9 mouse cellular contexts compared by ENCODE assay signal in genomic region chr5:139796900-139797299, GRCm38 (mm10). TPM values are rescaled to one million over a fixed set of nuclear protein-coding genes. Genes with fewer than 3 reads are reported as not detected.
DNase-seq lines count a peak whose midpoint lies in the region; ATAC-seq lines count a peak whose summit lies in the region.
"Had no signal": no experiment of that assay in that cellular context is flagged by ENCODE, and none has a peak within 500 bp of the region (broad histone marks: within the 10 kb centered on the region; RNA-seq: fewer than 3 reads in every experiment).

No protein-coding gene starts in this region.

- DNase-seq in 3T3-L1 (ENCODE audit: low read depth, low spot score), result peak; percentile 100
- DNase-seq in adrenal gland, postnatal 4 days (ENCODE audit: low spot score in 2 of 2), result peak; percentile 47 to 69
- DNase-seq in gastrocnemius, adult 18-20 months (ENCODE audit: low spot score), result peak; percentile 96
- DNase-seq in hindbrain, embryonic 14.5 days (ENCODE audit: low spot score), result peak; percentile 44
- DNase-seq in left cerebral cortex, postnatal 25 days (ENCODE audit: low spot score in 2 of 2), result peak; percentile 49 to 82
- no peak for DNase-seq in midbrain, embryonic 11.5 days (ENCODE audit: low spot score, missing footprints)
- peak; percentile 49 for DNase-seq in telencephalon, adult 2 months (ENCODE audit: low read depth, low spot score)

- H3K4me2 ChIP-seq in hindbrain, embryonic 14.5 days (replicated peaks), result peak overlapping the region; percentile 72
- H3K4me2 ChIP-seq in midbrain, embryonic 11.5 days, result peak overlapping the region; percentile 47

- ATAC-seq in hindbrain, embryonic 14.5 days (ENCODE audit: low FRiP score), result peak; percentile 5; the same call in 1 of the 2 replicates
- peak; percentile 22 for ATAC-seq in midbrain, embryonic 11.5 days (ENCODE audit: low FRiP score)
- ATAC-seq in megakaryocyte progenitor cell, adult 5-6 weeks (replicated peaks; ENCODE audit: poor library complexity), result no peak

- H3K27me3 ChIP-seq in hindbrain, embryonic 14.5 days (ENCODE audit: control insufficient read depth, insufficient read depth, low read length), result no peaks in the 10 kb centered on the region; the same call in 1 of the 2 replicates
- no peaks in the 10 kb centered on the region for H3K27me3 ChIP-seq in midbrain, embryonic 11.5 days (ENCODE audit: control insufficient read depth, insufficient read depth, low read length)

- no peak overlapping the region for H3K4me3 ChIP-seq in hindbrain, embryonic 14.5 days (replicated peaks; ENCODE audit: low read length)
- no peak overlapping the region for H3K4me3 ChIP-seq in midbrain, embryonic 11.5 days (ENCODE audit: low read depth, low read length)

- no peak overlapping the region for H3K9ac ChIP-seq in hindbrain, embryonic 14.5 days
- 0 out of 2 replicates have a peak overlapping the region, but pooled peaks have one; percentile 24 for H3K9ac ChIP-seq in midbrain, embryonic 11.5 days (ENCODE audit: low read length)

- no peaks in the 10 kb centered on the region for H3K9me3 ChIP-seq in hindbrain, embryonic 14.5 days (ENCODE audit: control insufficient read depth, low read length)
- H3K9me3 ChIP-seq in midbrain, embryonic 11.5 days (ENCODE audit: control insufficient read depth, low read length), result no peaks in the 10 kb centered on the region

- intact Hi-C loops in left cerebral cortex, postnatal 25 days (cut with DNase I), result no loop called here

- H3K4me1 ChIP-seq in hindbrain, embryonic 14.5 days (replicated peaks; ENCODE audit: control insufficient read depth, insufficient read depth, low read length), result peaks cover 39% of the 10 kb centered on the region
- peaks cover 30% of the 10 kb centered on the region for H3K4me1 ChIP-seq in midbrain, embryonic 11.5 days (ENCODE audit: control insufficient read depth, insufficient read depth, low read length)

- 14% methylated on average over 13 of the region's 13 CpGs for WGBS in hindbrain, embryonic 14.5 days
- WGBS in midbrain, embryonic 11.5 days, result 25% methylated on average over 13 of the region's 13 CpGs

- peaks cover 26% of the 10 kb centered on the region for H3K36me3 ChIP-seq in hindbrain, embryonic 14.5 days (replicated peaks; ENCODE audit: control insufficient read depth, insufficient read depth)
- H3K36me3 ChIP-seq in midbrain, embryonic 11.5 days (ENCODE audit: control insufficient read depth, insufficient read depth, low read length), result peaks cover 3% of the 10 kb centered on the region; the same call in 1 of the 2 replicates

- peak overlapping the region; percentile 94 for H3K27ac ChIP-seq in hindbrain, embryonic 14.5 days
- peak overlapping the region; percentile 68; the same call in 1 of the 2 replicates for H3K27ac ChIP-seq in midbrain, embryonic 11.5 days (ENCODE audit: low read depth, low read length)

RNA-seq across cellular contexts. Expression of gene Mafk, which starts 5.6 kb away (rescaled TPM):
- 10 to 100 TPM; 21.9 to 23.2 TPM for total RNA-seq in adrenal gland, postnatal 4 days (2021)
- total RNA-seq in gastrocnemius, adult 18-20 months (2021), result 10 to 100 TPM; 19.5 to 33.9 TPM
- 7.1 and 7.8 TPM in 2 replicates for polyA plus RNA-seq in hindbrain, embryonic 14.5 days (2014; fragmentation: Nextera tagmentation; extraction: Ambion mirVana)
- 1 to 10 TPM; 6.8 TPM for total RNA-seq in left cerebral cortex, postnatal 25 days (2021)
- 5.0 and 5.1 TPM in 2 replicates for polyA plus RNA-seq in midbrain, embryonic 11.5 days (2014; fragmentation: Nextera tagmentation; extraction: Ambion mirVana)
- total RNA-seq in megakaryocyte progenitor cell, adult 5-6 weeks (2015), result 11.0 and 13.4 TPM in 2 replicates
- total RNA-seq in megakaryocyte progenitor cell, adult 5-6 weeks (2017), result 22.7 and 27.0 TPM in 2 replicates

RNA-seq across cellular contexts. Expression of gene Ints1, which starts 21.4 kb away (rescaled TPM):
- total RNA-seq in adrenal gland, postnatal 4 days (2021), result 10 to 100 TPM; 52.8 to 65.7 TPM
- total RNA-seq in gastrocnemius, adult 18-20 months (2021), result 10 to 100 TPM; 31.5 to 37.6 TPM
- polyA plus RNA-seq in hindbrain, embryonic 14.5 days (2014; fragmentation: Nextera tagmentation; extraction: Ambion mirVana), result 37.2 and 37.6 TPM in 2 replicates
- 10 to 100 TPM; 82.7 to 91.5 TPM for total RNA-seq in left cerebral cortex, postnatal 25 days (2021)
- 23.8 and 26.3 TPM in 2 replicates for polyA plus RNA-seq in midbrain, embryonic 11.5 days (2014; fragmentation: Nextera tagmentation; extraction: Ambion mirVana)
- total RNA-seq in megakaryocyte progenitor cell, adult 5-6 weeks (2015), result 63.8 and 65.1 TPM in 2 replicates
- total RNA-seq in megakaryocyte progenitor cell, adult 5-6 weeks (2017), result 41.0 and 47.0 TPM in 2 replicates

RNA-seq across cellular contexts. Expression of gene Tmem184a, which starts 22.8 kb away (rescaled TPM):
- total RNA-seq in adrenal gland, postnatal 4 days (2021), result 1 to 10 TPM; 1.5 to 3.9 TPM
- under 1 TPM; 0.78 to 0.84 TPM for total RNA-seq in gastrocnemius, adult 18-20 months (2021)
- 0.08 TPM in 1 of 2 replicates, not detected in the other for polyA plus RNA-seq in hindbrain, embryonic 14.5 days (2014; fragmentation: Nextera tagmentation; extraction: Ambion mirVana)
- under 1 TPM in 1 of 2 experiments, not detected in 1; 0.48 TPM for total RNA-seq in left cerebral cortex, postnatal 25 days (2021)
- polyA plus RNA-seq in midbrain, embryonic 11.5 days (2014; fragmentation: Nextera tagmentation; extraction: Ambion mirVana), result 0.60 and 0.86 TPM in 2 replicates
- total RNA-seq in megakaryocyte progenitor cell, adult 5-6 weeks (2015), result 0.10 TPM in 1 of 2 replicates, not detected in the other
- total RNA-seq in megakaryocyte progenitor cell, adult 5-6 weeks (2017), result not detected in 2 replicates
- total RNA-seq: neutrophil, adult 5-6 weeks had no signal

RNA-seq across cellular contexts. Expression of gene Gm26938, which starts 29.3 kb away (rescaled TPM):
- total RNA-seq in adrenal gland, postnatal 4 days (2021), result not detected
- total RNA-seq in gastrocnemius, adult 18-20 months (2021), result not detected
- 0.29 and 0.31 TPM in 2 replicates for polyA plus RNA-seq in hindbrain, embryonic 14.5 days (2014; fragmentation: Nextera tagmentation; extraction: Ambion mirVana)
- not detected for total RNA-seq in left cerebral cortex, postnatal 25 days (2021)
- polyA plus RNA-seq in midbrain, embryonic 11.5 days (2014; fragmentation: Nextera tagmentation; extraction: Ambion mirVana), result not detected in 2 replicates
- not detected in 2 replicates for total RNA-seq in megakaryocyte progenitor cell, adult 5-6 weeks (2015)
- not detected in 2 replicates for total RNA-seq in megakaryocyte progenitor cell, adult 5-6 weeks (2017)
- total RNA-seq: neutrophil, adult 5-6 weeks had no signal

RNA-seq across cellular contexts. Expression of gene Psmg3, which starts 29.8 kb away (rescaled TPM):
- total RNA-seq in adrenal gland, postnatal 4 days (2021), result 10 to 100 TPM; 19.7 to 22.2 TPM
- 10 to 100 TPM in 1 of 2 experiments, 1 to 10 TPM in 1; 7.8 to 10.6 TPM for total RNA-seq in gastrocnemius, adult 18-20 months (2021)
- polyA plus RNA-seq in hindbrain, embryonic 14.5 days (2014; fragmentation: Nextera tagmentation; extraction: Ambion mirVana), result 63.6 and 67.5 TPM in 2 replicates
- 10 to 100 TPM; 20.5 to 21.0 TPM for total RNA-seq in left cerebral cortex, postnatal 25 days (2021)
- polyA plus RNA-seq in midbrain, embryonic 11.5 days (2014; fragmentation: Nextera tagmentation; extraction: Ambion mirVana), result 72.2 and 81.2 TPM in 2 replicates
- total RNA-seq in megakaryocyte progenitor cell, adult 5-6 weeks (2015), result 27.3 and 30.9 TPM in 2 replicates
- 24.6 and 32.5 TPM in 2 replicates for total RNA-seq in megakaryocyte progenitor cell, adult 5-6 weeks (2017)
